Mouse (Mus musculus) ES-E14 (cell line): ENCODE results near the gene Resp18. TPM values are rescaled to one million over a fixed set of nuclear protein-coding genes. Genes with fewer than 3 reads are reported as not detected.
A peak's percentile ranks its signal among the peaks of the same experiment; 100 is the strongest.
"Not testable (repeated sequence)": the region's sequence is repeated elsewhere in the genome, so short reads cannot be mapped to it uniquely, and the experiment has no call there.

ENCODE experiments used
- DNase-seq: peaks from one replicate; pipeline ENCODE4 v3.0.0-alpha.2; 2013; ENCODE audit warnings: low read depth, low spot score
- H3K27ac ChIP-seq: 2 replicates; pipeline ENCODE4 v1.5.1; 2012; ENCODE audit warnings: low read depth, mild to moderate bottlenecking, low read length, moderate library complexity, mixed read lengths; ENCODE audit not compliant: poor library complexity, insufficient read depth, severe bottlenecking
- H3K36me3 ChIP-seq: 2 replicates; pipeline ENCODE4 v1.6.1; 2012; ENCODE audit warnings: mild to moderate bottlenecking, low read length, moderate library complexity, mixed read lengths; ENCODE audit not compliant: control insufficient read depth, poor library complexity, insufficient read depth, severe bottlenecking
- H3K4me1 ChIP-seq, 2 experiments: fragments of 150-350 bp in 1 of 2; sonication (generic) in 1 of 2; 2 replicates each; pipeline ENCODE4 v1.6.1; 2012; ENCODE audit warnings: low read length in 2 of 2, mild to moderate bottlenecking in 1 of 2, mixed read lengths in 1 of 2; ENCODE audit not compliant: control insufficient read depth in 2 of 2, insufficient read depth in 2 of 2, poor library complexity in 1 of 2
- H3K4me3 ChIP-seq, 2 experiments: fragments of 150-350 bp in 1 of 2; sonication (generic) in 1 of 2; 2 replicates each; pipeline ENCODE4 v1.5.1; 2012; ENCODE audit warnings: low read length in 2 of 2, low read depth in 1 of 2, mild to moderate bottlenecking in 1 of 2, mixed read lengths in 1 of 2; ENCODE audit not compliant: insufficient read depth in 1 of 2, poor library complexity in 1 of 2, severe bottlenecking in 1 of 2
- H3K9ac ChIP-seq: 2 replicates; pipeline ENCODE4 v1.6.1; 2012; ENCODE audit warnings: low read depth, mild to moderate bottlenecking, low read length, mixed read lengths; ENCODE audit not compliant: poor library complexity, insufficient read depth, severe bottlenecking
- H3K9me3 ChIP-seq: fragments of 150-350 bp; sonication (generic); 2 replicates; pipeline ENCODE4 v1.6.1; 2012; ENCODE audit warnings: low read depth, mild to moderate bottlenecking, low read length; ENCODE audit not compliant: control insufficient read depth, insufficient read depth
- CHD2 ChIP-seq: IDR thresholded peaks from 2 replicates; pipeline ENCODE4 v1.6.1; 2014; ENCODE audit warnings: mild to moderate bottlenecking, low read depth, low read length, inconsistent platforms
- HCFC1 ChIP-seq: IDR thresholded peaks from 2 replicates; pipeline ENCODE4 v1.6.1; 2012; ENCODE audit warnings: low read length, inconsistent platforms, borderline replicate concordance; ENCODE audit not compliant: insufficient read depth
- MAFK ChIP-seq: IDR thresholded peaks from 2 replicates; pipeline ENCODE4 v1.6.1; 2014; ENCODE audit warnings: mild to moderate bottlenecking, low read depth, low read length, inconsistent platforms; ENCODE audit not compliant: insufficient read depth
- ZC3H11A ChIP-seq: IDR thresholded peaks from 2 replicates; pipeline ENCODE4 v1.6.1; 2012; ENCODE audit warnings: low read depth, mild to moderate bottlenecking, inconsistent platforms, low read length, borderline replicate concordance
- ZNF384 ChIP-seq: IDR thresholded peaks from 2 replicates; pipeline ENCODE4 v1.6.1; 2012; ENCODE audit warnings: low read depth, low read length, inconsistent platforms
- in situ Hi-C, 2 experiments: fragments of 600-800 bp; cut with MboI; formaldehyde crosslinking; loops; one replicate each; pipeline ENCODE4 v1.15.1; 2025; ENCODE audit warnings: low sequenced_read_pairs in 2 of 2, inconsistent platforms in 1 of 2; ENCODE audit not compliant: unreplicated experiment in 2 of 2
- total RNA-seq: library from RNA; depleted of rRNA; stranded (reverse); fragments of 300-350 nt; gene quantifications from 2 replicates; pipeline ENCODE4 v1.2.3, GENCODE M21; 2012

Gene Resp18
- total RNA-seq, 1 experiment: not detected

GRCm38 (mm10) chr1:75236117-75237050, 41.8 kb downstream of the Resp18 start, which contains the start of gene Dnajb2:
Gene Dnajb2 (plus strand): TSS chr1:75236406.
- TF ChIP-seq ZNF384 (no peak), MAFK (no peak), ZC3H11A (no peak), CHD2 (no peak), HCFC1 (no peak)
- Histone ChIP-seq H3K9me3 (no peaks in the 10 kb centered on the region), H3K27ac (no peak within 1 kb of the TSS), H3K36me3 (peaks cover 9% of the 10 kb centered on the region), H3K4me1 (peaks cover 2 to 13% of the 10 kb centered on the region in 2 experiments; a peak in 2 of 4 replicates), H3K4me3 (peak within 1 kb of the TSS; percentile 75 to 83), H3K9ac (peak within 1 kb of the TSS; percentile 84)
- in situ Hi-C loops: no loop called here
- no peak for DNase-seq

- peaks cover 2 to 13% of the 10 kb centered on the region in 2 experiments; a peak in 2 of 4 replicates for H3K4me1 ChIP-seq
- no peak overlapping the region for H3K27ac ChIP-seq
- H3K9me3 ChIP-seq: no peaks in the 10 kb centered on the region
- no peak overlapping the region for H3K9ac ChIP-seq
- no peak for TF ChIP-seq HCFC1
- no peak for TF ChIP-seq CHD2
- no peak for TF ChIP-seq ZC3H11A
- TF ChIP-seq ZNF384: no peak
- TF ChIP-seq MAFK: no peak
- no peak overlapping the region for H3K4me3 ChIP-seq
- no peak for DNase-seq
- peaks cover 2% of the 10 kb centered on the region; the same call in 1 of the 2 replicates for H3K36me3 ChIP-seq
- in situ Hi-C loops: no loop called here
These were observed 43.6 kb downstream of the Resp18 start for GRCm38 (mm10) chr1:75234606-75235005.

- in situ Hi-C loops, DNase-seq, H3K36me3 ChIP-seq, H3K27ac ChIP-seq, H3K4me1 ChIP-seq, H3K9me3 ChIP-seq, H3K4me3 ChIP-seq, H3K9ac ChIP-seq: not testable (repeated sequence)
These were observed 45.7 kb downstream of the Resp18 start for GRCm38 (mm10) chr1:75232489-75232888.

GRCm38 (mm10) chr1:75231664-75232152, 46.5 kb downstream of the Resp18 start, which contains the start of gene A630095N17Rik:
Gene A630095N17Rik (minus strand): TSS chr1:75232102.
- DNase-seq: no peak
- H3K4me1 ChIP-seq: peaks cover 2 to 13% of the 10 kb centered on the region in 2 experiments

More at GRCm38 (mm10) chr1:75231664-75232152, 46.5 kb downstream of the Resp18 start, which contains the start of gene A630095N17Rik:
- no peak for TF ChIP-seq ZNF384
- TF ChIP-seq CHD2: no peak
- no peak for TF ChIP-seq ZC3H11A
- no peak for TF ChIP-seq MAFK
- no peak for TF ChIP-seq HCFC1
- no peak within 1 kb of the TSS for H3K9ac ChIP-seq
- no peaks in the 10 kb centered on the region for H3K36me3 ChIP-seq
- H3K9me3 ChIP-seq: no peaks in the 10 kb centered on the region
- in situ Hi-C loops: no loop called here
- no peak within 1 kb of the TSS for H3K27ac ChIP-seq
- H3K4me3 ChIP-seq: no peak within 1 kb of the TSS
